Mouse (Mus musculus) gastrocnemius, adult 2 months (tissue): ENCODE results near the gene Tspan14. TPM values are rescaled to one million over a fixed set of nuclear protein-coding genes. Genes with fewer than 3 reads are reported as not detected.

Experiments used
- DNase-seq: peaks from one replicate; pipeline ENCODE4 v3.0.0; 2022
- H3K27ac ChIP-seq: fragments of 200-600 bp; 2 replicates; pipeline ENCODE4 v1.8.1; 2022; ENCODE audit warnings: mild to moderate bottlenecking
- H3K4me3 ChIP-seq: fragments of 200-600 bp; 2 replicates; pipeline ENCODE4 v1.8.1; 2022; ENCODE audit warnings: mild to moderate bottlenecking, moderate library complexity
- CTCF ChIP-seq: fragments of 200-600 bp; IDR thresholded peaks from 2 replicates; pipeline ENCODE4 v1.8.1; 2022; ENCODE audit warnings: antibody characterized with exemption, mild to moderate bottlenecking, moderate library complexity
- intact Hi-C: fragments of 180-260 bp; cut with DNase I; formaldehyde crosslinking; loops from one replicate; pipeline ENCODE4 v1.15.1; 2025
- long read RNA-seq, 2 experiments: library from polyadenylated mRNA; stranded (forward); transcript quantifications; one replicate each; pipeline ENCODE4 v2.0.0; 2021
- total RNA-seq, 2 experiments: library from RNA; stranded (reverse); gene quantifications; 2 replicates each; pipeline ENCODE4 v1.2.3; 2021

Tspan14 gene
- 10 to 100 TPM; 11.0 to 16.8 TPM for total RNA-seq
- long read RNA-seq, experiment 1, transcript Tspan14-201 (9 exons, 2,475 nt) = major isoform, 12 of 16 reads
- long read RNA-seq, experiment 1, partial matches to known transcripts = 2 of 16 reads
- long read RNA-seq, experiment 1, other reads (novel, unspliced or antisense) = 2 of 16 reads
- long read RNA-seq, experiment 2, transcript Tspan14-201 (9 exons, 2,475 nt) = major isoform, 15 of 15 reads
- long read RNA-seq, experiment 2, partial matches to known transcripts = 0 of 15 reads
- long read RNA-seq, experiment 2, other reads (novel, unspliced or antisense) = 0 of 15 reads

DNA sequence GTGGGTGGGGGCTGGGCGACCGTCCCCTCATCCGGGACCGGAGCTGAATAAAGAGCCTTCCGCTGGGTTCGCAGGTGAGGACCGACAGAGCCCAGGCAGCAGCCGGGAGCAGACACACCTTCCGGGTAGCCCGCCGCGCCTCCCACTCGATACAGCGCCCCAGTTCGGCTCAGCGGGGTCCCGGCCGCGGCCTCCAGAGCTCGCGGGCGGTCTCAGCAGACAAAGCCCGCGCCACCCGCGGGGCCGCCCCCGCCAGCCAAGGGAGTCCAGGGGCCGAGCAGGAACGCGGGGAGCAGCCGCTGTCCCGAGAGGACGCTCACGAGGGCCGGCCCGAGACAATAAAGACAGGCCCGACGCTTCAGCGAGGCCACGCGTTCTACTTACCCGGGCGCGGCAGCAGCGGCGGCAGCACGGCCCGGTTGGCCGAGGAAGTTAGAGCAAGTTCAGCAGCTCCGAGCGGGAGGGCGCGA lies at the start of gene Tspan14:
TSS of gene Tspan14 (minus strand) at position 416 of the 470 bp plus-strand sequence.
- no peak for DNase-seq
- Histone ChIP-seq H3K4me3 (peak within 1 kb of the TSS; percentile 99), H3K27ac (peak within 1 kb of the TSS; percentile 98)
- intact Hi-C loops = no loop called here
- no peak for TF ChIP-seq CTCF

DNA sequence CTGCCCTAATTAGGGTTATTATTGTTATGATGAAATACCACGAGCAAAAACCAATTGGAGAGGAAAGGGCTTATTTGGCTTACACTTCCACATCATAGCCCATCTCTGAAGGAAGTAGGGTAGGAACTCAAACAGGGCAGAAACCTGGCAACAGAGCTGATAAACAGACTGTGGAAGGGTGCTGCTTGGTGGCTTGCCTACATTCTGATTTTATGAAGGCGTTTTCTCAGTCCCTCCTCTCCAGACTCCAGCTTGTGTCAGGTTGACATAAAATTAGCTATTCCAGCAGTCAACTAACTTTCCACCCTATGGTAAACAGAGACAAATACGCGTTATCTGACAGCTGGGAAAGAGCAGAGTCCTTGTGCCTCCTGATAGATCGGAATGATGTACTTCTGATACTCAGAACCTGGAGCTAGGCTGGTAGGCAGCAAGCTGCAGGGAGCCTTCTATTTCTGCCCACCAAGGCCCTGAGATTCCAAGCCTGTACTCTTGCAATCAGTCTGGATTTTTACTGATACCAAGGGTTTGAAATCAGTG lies 48.2 kb upstream of the Tspan14 start:
- TF ChIP-seq CTCF = no peak
- DNase-seq = no peak
- Histone ChIP-seq H3K27ac (no peak overlapping the region), H3K4me3 (no peak overlapping the region)
- intact Hi-C loops = no loop called here

DNA sequence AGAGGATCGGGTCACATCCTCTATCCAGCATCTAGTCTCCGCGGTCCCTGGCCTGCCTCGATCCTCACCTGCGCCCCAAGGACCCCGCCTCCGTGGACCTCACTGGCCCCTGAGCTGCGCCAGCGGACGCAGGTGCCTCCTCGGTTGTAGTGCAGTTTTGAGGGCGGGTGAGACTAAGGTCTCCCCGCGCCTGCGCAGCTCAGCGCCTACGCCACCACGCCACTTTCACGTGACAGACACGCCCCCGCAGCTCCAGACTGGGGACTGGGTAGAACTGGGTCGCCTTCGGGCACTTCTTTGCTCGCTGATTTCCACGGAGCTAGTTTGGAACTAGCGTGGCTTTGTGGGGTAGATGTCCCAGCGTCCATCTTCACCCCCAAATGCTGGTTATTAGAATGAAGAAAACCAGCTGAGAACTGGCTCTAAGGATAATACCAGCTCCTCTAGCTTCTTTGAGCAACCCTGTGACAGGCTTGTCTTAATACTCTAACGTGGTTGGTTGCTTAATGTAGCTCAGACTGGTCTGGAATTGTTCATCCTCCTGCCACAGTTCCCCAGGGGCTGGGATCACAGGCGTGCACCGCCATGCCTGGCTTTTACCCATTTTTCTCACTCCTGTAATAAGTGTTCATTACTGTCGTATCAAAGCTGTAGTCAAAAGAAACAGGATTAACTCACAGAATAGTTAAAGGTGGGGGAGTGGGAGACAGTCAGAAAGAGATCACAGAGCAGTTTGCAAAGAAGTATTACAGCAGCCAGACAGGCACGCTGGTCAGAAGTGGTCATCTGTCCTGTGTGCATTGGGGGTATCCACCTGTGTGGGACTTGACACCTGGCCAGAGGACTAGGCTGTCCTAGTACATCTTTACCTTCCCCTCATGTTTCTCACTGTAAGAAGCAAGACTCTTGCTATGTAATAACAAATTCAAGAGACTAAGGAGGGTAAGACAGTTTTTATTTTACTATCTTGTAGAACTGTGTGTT lies 47.3 kb upstream of the Tspan14 start, which contains the start of gene Fam213a:
TSS of gene Fam213a (minus strand) at position 159 of the 984 bp plus-strand sequence.
- DNase-seq = peak; percentile 93
- no peak for TF ChIP-seq CTCF
- H3K27ac ChIP-seq = peak within 1 kb of the TSS; percentile 91
- intact Hi-C loops = no loop called here
- H3K4me3 ChIP-seq = peak within 1 kb of the TSS; percentile 83

DNA sequence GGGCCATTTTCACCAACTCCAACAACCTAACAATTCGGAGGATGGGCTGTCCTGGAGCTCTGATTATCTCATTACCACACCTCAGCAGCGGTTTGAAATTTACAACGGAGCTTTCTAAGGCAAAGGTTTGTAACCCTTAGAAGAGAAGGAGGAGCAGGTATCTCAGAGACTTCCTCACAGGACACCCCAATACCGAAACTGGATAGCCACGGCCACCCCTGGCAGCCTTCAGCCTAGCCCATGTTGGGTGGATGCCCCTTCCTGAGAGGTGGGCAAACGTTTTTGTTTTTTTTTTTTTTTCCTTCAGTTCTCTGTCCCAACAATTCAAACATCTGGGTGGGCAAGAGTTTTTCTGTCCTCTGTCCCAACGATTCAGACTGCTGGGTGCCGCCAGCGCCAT lies 46.5 kb upstream of the Tspan14 start:
- peak overlapping the region; percentile 83 for H3K4me3 ChIP-seq
- H3K27ac ChIP-seq = peak overlapping the region; percentile 91
- no peak for TF ChIP-seq CTCF
- intact Hi-C loops = no loop called here
- DNase-seq = no peak

DNA sequence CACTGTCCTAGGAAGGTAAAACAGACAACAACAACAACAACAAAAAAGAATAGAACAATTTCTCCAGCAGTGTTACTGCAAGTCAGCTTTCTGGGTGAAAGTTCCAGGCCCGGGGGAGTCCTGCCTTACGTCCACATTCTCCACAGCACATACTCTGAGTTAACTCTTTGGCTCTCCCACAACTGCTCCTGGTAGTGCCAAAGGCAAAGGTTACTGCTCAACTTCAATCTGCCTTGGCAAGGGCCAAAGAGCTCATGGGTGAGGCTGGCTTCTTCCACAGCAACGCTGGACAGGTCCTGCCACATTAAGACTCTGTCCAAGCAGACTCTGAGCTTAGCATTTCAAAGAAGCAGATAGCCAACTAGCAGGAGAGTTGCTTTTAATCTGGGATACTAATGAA lies 45.3 kb upstream of the Tspan14 start:
- H3K27ac ChIP-seq = no peak overlapping the region
- no peak for DNase-seq
- TF ChIP-seq CTCF = no peak
- no peak overlapping the region for H3K4me3 ChIP-seq
- intact Hi-C loops = no loop called here

DNA sequence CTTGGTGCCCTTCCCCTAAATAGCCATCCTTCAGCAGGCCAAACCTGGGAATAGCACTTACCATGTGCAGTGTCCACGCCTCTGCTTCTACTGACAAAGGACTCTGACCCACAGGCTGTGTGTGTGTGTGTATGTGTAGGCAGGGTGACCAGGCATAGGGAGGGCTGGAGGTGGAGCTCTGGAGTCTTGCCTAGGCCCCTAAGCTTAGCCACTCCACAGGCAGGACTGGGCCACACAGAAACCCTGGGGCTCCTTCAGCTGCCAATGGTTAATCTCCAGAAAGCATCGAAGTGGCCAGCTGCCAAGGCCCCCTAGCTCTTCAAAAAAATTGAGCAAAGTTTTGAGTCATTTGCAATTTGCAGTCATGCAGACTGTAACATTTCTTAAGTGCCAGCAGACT lies 41.5 kb upstream of the Tspan14 start:
- no peak for DNase-seq
- intact Hi-C loops = no loop called here
- no peak for TF ChIP-seq CTCF
- H3K4me3 ChIP-seq = no peak overlapping the region
- H3K27ac ChIP-seq = no peak overlapping the region

DNA sequence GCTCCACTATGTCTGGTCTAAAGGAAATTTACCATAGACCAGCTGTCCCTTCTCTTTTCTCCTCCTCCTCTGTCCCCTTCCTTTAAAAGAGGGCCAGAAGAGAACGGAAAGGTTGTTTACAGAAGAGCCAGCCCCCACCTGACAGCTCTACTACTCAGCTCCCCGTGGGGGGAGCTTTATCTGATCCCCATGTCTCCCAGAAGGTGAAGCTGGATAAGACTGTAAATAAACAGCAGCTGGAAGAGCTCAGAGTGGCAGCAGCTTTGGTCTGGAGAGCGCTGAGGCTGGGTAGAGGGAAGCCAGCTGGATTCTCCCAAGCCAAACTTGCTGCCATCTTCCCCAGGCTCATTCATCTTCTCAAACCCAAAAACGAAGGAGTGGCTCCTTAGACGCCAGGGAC lies 41.0 kb upstream of the Tspan14 start:
- Histone ChIP-seq H3K4me3 (no peak overlapping the region), H3K27ac (no peak overlapping the region)
- intact Hi-C loops = no loop called here
- DNase-seq = no peak
- no peak for TF ChIP-seq CTCF

DNA sequence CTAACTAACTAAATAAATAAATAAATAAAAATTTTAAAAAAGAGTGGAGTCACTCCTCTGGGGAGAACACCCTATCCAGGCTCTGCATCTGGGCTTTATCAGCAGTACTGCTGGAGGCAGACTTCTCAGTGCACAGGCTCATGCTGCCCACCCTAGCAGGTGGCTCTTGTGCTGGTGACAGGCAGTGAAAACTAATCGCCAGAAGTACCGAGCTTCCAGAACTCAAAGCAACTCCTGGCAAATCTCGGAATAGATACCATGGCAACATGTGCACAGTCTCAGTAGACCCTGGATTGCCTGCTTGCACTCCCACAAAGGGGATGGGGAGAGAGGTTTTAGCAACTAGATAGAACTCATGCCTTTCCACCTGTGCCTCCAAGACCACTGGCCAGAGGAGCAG lies 40.3 kb upstream of the Tspan14 start:
- H3K27ac ChIP-seq = no peak overlapping the region
- intact Hi-C loops = no loop called here
- H3K4me3 ChIP-seq = no peak overlapping the region
- DNase-seq = no peak
- TF ChIP-seq CTCF = no peak

DNA sequence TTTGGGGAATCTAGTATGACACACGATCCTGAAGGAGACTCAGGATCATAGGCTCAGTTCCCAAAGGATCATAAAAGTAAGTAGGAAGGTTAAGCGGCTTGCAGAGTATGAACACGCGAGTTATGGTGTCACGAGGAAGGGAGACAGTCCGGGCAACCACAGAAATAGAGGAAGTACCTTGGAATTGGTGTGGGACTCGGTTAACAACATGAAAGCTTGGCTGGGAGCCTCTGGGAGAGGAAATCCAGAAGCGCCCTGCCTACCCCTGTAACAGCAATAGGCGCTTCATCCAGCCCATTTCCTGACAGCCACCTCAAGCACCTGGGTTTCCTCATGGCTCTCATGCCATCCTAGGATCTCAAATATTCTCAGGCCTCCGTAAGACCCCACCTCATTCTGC lies 39.7 kb upstream of the Tspan14 start:
- H3K27ac ChIP-seq = no peak overlapping the region
- H3K4me3 ChIP-seq = no peak overlapping the region
- no peak for TF ChIP-seq CTCF
- intact Hi-C loops = no loop called here
- no peak for DNase-seq

DNA sequence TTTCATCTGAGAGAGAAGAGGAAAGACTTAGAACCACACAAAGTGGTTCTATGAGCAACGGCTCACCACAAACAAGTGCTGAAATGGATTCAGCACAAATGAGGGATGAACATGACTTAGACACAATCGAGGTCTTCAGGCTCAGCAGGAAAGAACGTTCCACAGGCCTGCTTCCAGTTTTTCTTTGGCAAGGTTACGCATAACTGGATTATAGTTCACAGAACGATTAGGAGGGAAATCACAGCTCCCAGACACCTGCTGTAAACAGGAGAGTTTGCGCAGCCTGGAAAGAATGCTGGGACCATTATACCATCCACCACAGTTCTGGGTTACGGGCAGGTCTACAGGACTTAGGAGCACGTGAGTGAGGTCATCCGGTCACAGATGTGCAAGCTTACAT lies 39.1 kb upstream of the Tspan14 start:
- intact Hi-C loops = no loop called here
- DNase-seq = no peak
- TF ChIP-seq CTCF = no peak
- Histone ChIP-seq H3K4me3 (no peak overlapping the region), H3K27ac (no peak overlapping the region)

DNA sequence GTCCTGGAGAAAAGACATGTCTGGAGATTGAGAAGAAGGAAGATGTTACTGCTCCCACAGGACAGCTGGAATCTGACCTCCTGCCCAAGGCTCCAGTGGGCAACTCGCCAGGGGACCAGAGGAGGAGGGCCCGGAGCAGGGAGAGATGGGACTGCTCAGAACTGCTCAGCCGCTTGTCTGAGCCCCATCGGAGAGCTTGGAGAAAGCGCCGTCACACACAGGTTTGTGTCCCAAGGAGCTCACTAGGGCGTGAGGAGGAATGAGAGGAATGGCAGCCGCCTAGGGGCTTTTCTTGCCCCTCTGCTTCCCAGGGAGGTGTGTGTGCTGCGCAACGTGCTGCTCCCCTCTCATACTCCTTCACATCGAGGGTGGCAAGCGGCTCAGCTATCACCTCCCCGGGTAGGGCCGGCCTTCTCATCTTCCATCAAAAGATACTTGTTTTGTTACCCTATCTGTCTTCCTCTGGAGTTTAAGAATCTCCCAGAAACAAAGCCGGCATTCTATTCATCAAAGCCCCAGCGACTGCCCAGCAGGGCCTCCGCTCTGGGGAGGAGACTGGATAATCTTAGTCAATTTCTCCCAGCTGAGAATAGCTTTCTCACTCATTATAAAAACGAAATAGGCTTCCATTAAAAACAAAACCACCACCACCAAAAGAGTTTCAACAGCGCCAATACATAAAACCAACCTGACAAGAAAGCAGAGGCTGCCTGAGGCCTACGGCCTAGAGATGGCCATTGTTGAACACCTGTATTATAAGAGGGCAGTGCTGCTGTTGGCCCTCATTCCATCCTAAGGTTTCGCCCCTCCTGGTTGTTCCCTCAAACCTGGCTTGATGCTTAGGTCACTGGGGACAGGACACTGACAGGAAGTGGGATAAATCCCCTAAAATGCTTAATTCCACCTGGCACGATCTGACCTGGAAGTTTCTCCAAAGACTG lies 37.9 kb upstream of the Tspan14 start:
- TF ChIP-seq CTCF = no peak
- H3K27ac ChIP-seq = no peak overlapping the region
- peak overlapping the region; percentile 13; the same call in 1 of the 2 replicates for H3K4me3 ChIP-seq
- intact Hi-C loops = no loop called here
- peak; percentile 62 for DNase-seq

DNA sequence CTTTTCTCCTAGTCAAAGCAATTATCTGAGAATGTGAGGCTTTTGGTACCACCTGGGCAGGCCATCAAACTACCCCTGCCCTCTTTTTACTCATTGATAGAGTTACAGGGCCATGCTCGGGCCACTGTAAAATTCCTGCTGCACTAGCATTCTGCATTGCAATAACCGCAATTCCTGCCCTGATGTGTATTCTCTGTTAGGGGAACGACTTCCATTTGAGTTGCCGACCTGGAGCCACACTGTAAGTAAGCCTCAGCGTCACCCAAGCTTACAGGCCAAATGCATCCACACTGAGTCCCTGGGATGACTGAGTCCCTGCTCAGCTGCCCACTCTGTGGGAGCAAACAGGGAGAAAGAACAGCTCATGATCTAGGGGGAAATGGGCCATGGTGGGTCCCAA lies 35.0 kb upstream of the Tspan14 start:
- no peak for DNase-seq
- Histone ChIP-seq H3K27ac (no peak overlapping the region), H3K4me3 (no peak overlapping the region)
- intact Hi-C loops = no loop called here
- TF ChIP-seq CTCF = no peak
